Mouse (Mus musculus) heart, adult 8-10 months (tissue): Measurements from ENCODE around the gene Klf3. TPM values are rescaled to one million over a fixed set of nuclear protein-coding genes. Genes with fewer than 3 reads are reported as not detected.

Source experiments
- DNase-seq: peaks from one replicate; pipeline ENCODE4 v3.0.0; 2022; ENCODE audit warnings: low spot score
- total RNA-seq, 4 experiments: library from RNA; stranded (reverse); gene quantifications; 2 replicates each; pipeline ENCODE4 v1.2.4; 2022

The Klf3 gene
- total RNA-seq, 4 experiments from 2014 or later = 35.2 to 51.2 (median 39.9) TPM

GRCm38 (mm10) chr5:64835295-64835694 is 32.1 kb downstream of the Klf3 start:
- DNase-seq = no peak

- no peak for DNase-seq
Observed at GRCm38 (mm10) chr5:64839016-64839599, 35.9 kb downstream of the Klf3 start.

GRCm38 (mm10) chr5:64840087-64840486 is 36.9 kb downstream of the Klf3 start:
- DNase-seq = no peak

- no peak for DNase-seq
Observed at GRCm38 (mm10) chr5:64844622-64845021, 41.4 kb downstream of the Klf3 start.

GRCm38 (mm10) chr5:64847305-64847704 is 44.1 kb downstream of the Klf3 start:
- no peak for DNase-seq

- DNase-seq = no peak
Observed at GRCm38 (mm10) chr5:64849892-64850291, 46.7 kb downstream of the Klf3 start.

GRCm38 (mm10) chr5:64852656-64853398 is 49.6 kb downstream of the Klf3 start:
- DNase-seq = peak; percentile 38

- DNase-seq = no peak
Observed at GRCm38 (mm10) chr5:64853421-64853820, 50.2 kb downstream of the Klf3 start.

- DNase-seq = no peak
Observed at GRCm38 (mm10) chr5:64855199-64855598, 52.0 kb downstream of the Klf3 start.

- no peak for DNase-seq
Observed at GRCm38 (mm10) chr5:64860900-64861470, 57.8 kb downstream of the Klf3 start.

- peak; percentile 61 for DNase-seq
Observed at GRCm38 (mm10) chr5:64861471-64862199, 58.4 kb downstream of the Klf3 start.

- DNase-seq = peak; percentile 57
Observed at GRCm38 (mm10) chr5:64862269-64862668, 59.1 kb downstream of the Klf3 start.

- peak; percentile 47 for DNase-seq
Observed at GRCm38 (mm10) chr5:64864699-64865108, 61.5 kb downstream of the Klf3 start.

- DNase-seq = no peak
Observed at GRCm38 (mm10) chr5:64865219-64865964, 62.2 kb downstream of the Klf3 start.

GRCm38 (mm10) chr5:64866331-64867050 is 63.3 kb downstream of the Klf3 start:
- peak; percentile 85 for DNase-seq

- no peak for DNase-seq
Observed at GRCm38 (mm10) chr5:64867124-64867523, 63.9 kb downstream of the Klf3 start.

GRCm38 (mm10) chr5:64867551-64867950 is 64.4 kb downstream of the Klf3 start:
- DNase-seq = no peak

- no peak for DNase-seq
Observed at GRCm38 (mm10) chr5:64876086-64876830, 73.1 kb downstream of the Klf3 start.

- no peak for DNase-seq
Observed at GRCm38 (mm10) chr5:64877235-64878026, 74.2 kb downstream of the Klf3 start.
